Mouse (Mus musculus) adrenal gland, adult 18-20 months (tissue): ENCODE data around the gene Nat9. TPM values are rescaled to one million over a fixed set of nuclear protein-coding genes. Genes with fewer than 3 reads are reported as not detected.

Experiments
- DNase-seq, 2 experiments: peaks; one replicate each; pipeline ENCODE4 v3.0.0; 2021 to 2022; ENCODE audit warnings: low spot score in 2 of 2
- total RNA-seq, 2 experiments: library from RNA; stranded (reverse); gene quantifications; 1 replicate in 1 of 2; 2 replicates in 1 of 2; pipeline ENCODE4 v1.2.3; 2021

Gene Nat9
- total RNA-seq, 2 experiments from 2014 or later: 26.2 to 27.6 TPM

DNA sequence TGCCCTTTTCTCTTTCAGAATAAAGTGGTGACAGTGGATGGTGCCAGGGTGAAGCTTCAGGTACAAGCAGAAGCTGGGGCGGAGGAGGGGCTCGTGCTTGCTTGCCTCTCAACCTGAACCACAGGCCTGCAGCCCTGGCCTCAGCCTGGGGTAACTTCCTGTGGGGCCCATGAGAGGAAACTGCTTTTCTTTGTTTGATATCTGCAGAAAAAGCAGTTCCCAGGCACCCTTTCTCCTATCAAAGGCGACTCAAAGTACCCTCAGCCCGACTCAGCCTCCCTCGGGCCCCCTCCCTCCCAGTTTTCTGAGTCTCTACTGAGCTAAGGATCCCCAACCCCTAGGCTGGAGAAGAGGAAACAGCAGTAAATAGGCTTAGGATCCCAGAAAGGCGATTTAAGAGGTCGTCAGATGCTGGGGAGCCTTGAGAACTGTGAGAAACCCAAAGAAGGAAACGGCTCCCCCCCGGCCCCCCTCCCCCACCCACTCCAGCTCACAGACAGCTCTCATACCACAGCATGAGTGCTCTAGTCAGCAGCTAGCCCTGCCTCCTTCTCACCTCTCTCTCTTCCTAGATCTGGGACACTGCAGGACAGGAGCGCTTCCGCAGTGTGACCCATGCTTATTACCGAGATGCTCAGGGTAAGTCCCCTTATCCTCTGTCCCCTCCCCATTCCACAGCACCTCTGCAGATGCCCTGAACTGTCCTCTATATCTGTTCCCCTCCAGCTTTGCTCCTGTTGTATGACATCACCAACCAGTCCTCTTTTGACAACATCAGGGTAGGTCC lies 29.5 kb downstream of the Nat9 start:
- no peak for DNase-seq

- DNase-seq: no peak
Observed at GRCm38 (mm10) chr11:115155053-115155634, 32.5 kb downstream of the Nat9 start.

GRCm38 (mm10) chr11:115153699-115154292 lies 33.9 kb downstream of the Nat9 start:
- peak; percentile 64 to 80 for DNase-seq

DNA sequence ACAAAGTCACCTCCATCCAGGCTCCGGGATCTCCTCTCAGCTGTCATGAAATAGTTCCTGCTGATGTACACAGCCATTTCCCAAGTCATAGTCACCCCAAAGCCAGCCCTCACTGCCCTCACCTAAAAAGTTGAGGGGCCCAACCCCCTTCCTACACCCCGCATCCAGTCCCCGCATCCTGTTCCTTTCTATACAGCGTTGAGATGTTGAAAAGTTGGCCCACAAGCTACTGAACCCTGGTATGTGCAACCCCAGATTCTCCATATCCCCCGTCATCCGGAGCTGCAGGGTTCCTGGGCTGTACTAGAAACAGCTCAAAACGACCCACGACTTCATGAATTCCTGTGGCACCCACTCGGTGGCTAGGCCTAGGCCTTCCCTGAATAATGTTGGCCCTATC lies 34.6 kb downstream of the Nat9 start:
- no peak for DNase-seq

GRCm38 (mm10) chr11:115151755-115152429 lies 35.8 kb downstream of the Nat9 start:
- DNase-seq: peak in 1 of 2 experiments; percentile 26

DNA sequence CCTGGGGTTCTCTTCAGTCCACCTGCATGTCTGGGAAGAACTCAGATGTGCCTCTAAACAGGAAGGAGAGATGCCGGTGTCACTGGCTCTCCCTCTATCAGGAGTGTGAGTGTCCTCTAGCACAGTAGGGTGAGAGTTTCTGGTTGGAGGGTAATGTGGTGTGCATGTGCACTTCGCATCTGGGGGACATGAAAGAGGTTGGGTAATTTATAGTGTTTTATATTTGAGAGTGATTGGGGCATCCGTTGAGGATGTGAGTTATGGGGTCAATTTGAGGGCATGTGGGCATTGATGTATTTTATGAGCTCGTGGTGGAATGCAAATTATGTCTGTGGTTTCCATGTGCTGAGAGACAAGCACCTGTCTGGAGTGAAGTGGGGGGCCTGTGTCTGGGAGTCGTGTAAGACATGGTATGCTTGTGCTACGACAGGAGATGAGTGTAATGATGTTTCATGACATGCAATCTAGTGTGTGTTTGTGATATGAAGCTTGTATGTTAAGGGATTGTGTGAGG lies 36.9 kb downstream of the Nat9 start:
- no peak for DNase-seq

- no peak for DNase-seq
Observed at GRCm38 (mm10) chr11:115147813-115148212, 39.8 kb downstream of the Nat9 start.

- no peak for DNase-seq
Observed at GRCm38 (mm10) chr11:115141970-115142369, 45.7 kb downstream of the Nat9 start.

GRCm38 (mm10) chr11:115138597-115139262 lies 48.9 kb downstream of the Nat9 start:
- DNase-seq: no peak

- no peak for DNase-seq
Observed at GRCm38 (mm10) chr11:115133800-115134199, 53.9 kb downstream of the Nat9 start, which contains the start of gene Cd300lf. Cd300lf (minus strand) TSS chr11:115133992.

Other genes with a start within 250 kb of the Nat9 start
- not detected for gene Cd300c, start 218.7 kb downstream of the Nat9 start, total RNA-seq
- gene Cd300ld, start 197.9 kb downstream of the Nat9 start, total RNA-seq: 1 to 10 TPM; 1.1 to 2.5 TPM
- gene Cd300c2, start 186.0 kb downstream of the Nat9 start, total RNA-seq: 1 to 10 TPM; 5.3 to 8.6 TPM
- gene Cd300ld2, start 171.7 kb downstream of the Nat9 start, total RNA-seq: not detected
- gene Cd300ld4, start 160.8 kb downstream of the Nat9 start, total RNA-seq: under 1 TPM in 1 of 2 experiments, not detected in 1; 0.74 TPM
- 10 to 100 TPM in 1 of 2 experiments, 1 to 10 TPM in 1; 3.4 to 10.9 TPM for gene Cd300ld5, start 150.1 kb downstream of the Nat9 start, total RNA-seq
- 10 to 100 TPM in 1 of 2 experiments, 1 to 10 TPM in 1; 8.6 to 10.5 TPM for gene Cd300ld3, start 139.4 kb downstream of the Nat9 start, total RNA-seq
- under 1 TPM; 0.46 to 0.64 TPM for gene Cd300e, start 125.7 kb downstream of the Nat9 start, total RNA-seq
- gene Rab37, start 96.4 kb downstream of the Nat9 start, total RNA-seq: 1 to 10 TPM in 1 of 2 experiments, under 1 TPM in 1; 0.76 to 1.3 TPM
- 1 to 10 TPM; 1.3 to 2.5 TPM for gene Cd300lf, start 53.9 kb downstream of the Nat9 start, total RNA-seq
- 10 to 100 TPM; 17.2 to 19.3 TPM for gene Slc9a3r1, start 24.5 kb downstream of the Nat9 start, total RNA-seq
- gene Tmem104, start 372 bp downstream of the Nat9 start, total RNA-seq: 10 to 100 TPM; 20.3 to 20.7 TPM
- 10 to 100 TPM in 1 of 2 experiments, 1 to 10 TPM in 1; 2.2 to 10.6 TPM for gene Grin2c, start 79.4 kb upstream of the Nat9 start, total RNA-seq
- 1,000 to 10,000 TPM; 1,063 to 1,343 TPM for gene Fdxr, start 89.2 kb upstream of the Nat9 start, total RNA-seq
- gene Fads6, start 109.8 kb upstream of the Nat9 start, total RNA-seq: 10 to 100 TPM; 43.9 to 59.6 TPM
- gene Otop2, start 119.3 kb upstream of the Nat9 start, total RNA-seq: not detected
- under 1 TPM; 0.36 to 0.74 TPM for gene Ush1g, start 134.2 kb upstream of the Nat9 start, total RNA-seq
- not detected for gene Otop3, start 146.9 kb upstream of the Nat9 start, total RNA-seq
- 10 to 100 TPM; 31.4 to 65.8 TPM for gene Hid1, start 179.9 kb upstream of the Nat9 start, total RNA-seq
- gene Cdr2l, start 194.1 kb upstream of the Nat9 start, total RNA-seq: 100 to 1,000 TPM; 159 to 181 TPM
- 100 to 1,000 TPM; 133 to 137 TPM for gene Mrpl58, start 215.9 kb upstream of the Nat9 start, total RNA-seq
- 100 to 1,000 TPM; 595 to 747 TPM for gene Atp5h, start 232.1 kb upstream of the Nat9 start, total RNA-seq
- gene Kctd2, start 232.3 kb upstream of the Nat9 start, total RNA-seq: 10 to 100 TPM; 44.1 to 71.4 TPM